ENCODE assay signal across 11 mouse cellular contexts in the genomic region with DNA sequence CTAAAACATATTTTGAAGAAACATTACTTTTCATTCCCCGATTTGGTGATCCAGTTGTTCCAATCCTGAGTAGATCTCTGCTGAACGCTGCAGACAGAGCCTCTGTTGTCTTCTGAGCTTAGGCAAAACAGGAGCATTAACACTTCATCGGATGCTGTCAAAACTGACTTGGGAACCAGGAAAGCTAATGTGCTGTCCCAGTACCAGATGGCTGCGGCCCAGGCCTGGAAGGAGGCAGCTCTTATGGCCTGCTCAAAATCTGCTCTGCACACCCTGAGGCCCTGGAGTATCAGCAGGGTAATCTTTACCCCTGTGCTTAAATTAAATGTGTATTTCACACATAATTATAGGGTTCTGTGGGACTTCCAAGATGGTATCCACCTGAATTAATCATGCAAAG.
A peak's percentile ranks its signal among the peaks of the same experiment; 100 is the strongest.
DNase-seq lines count a peak whose midpoint lies in the region; ATAC-seq and TF ChIP-seq lines count a peak whose summit lies in the region.
"Had no signal": no experiment of that assay in that cellular context is flagged by ENCODE, and none has a peak within 500 bp of the region (broad histone marks: within the 10 kb centered on the region; RNA-seq: fewer than 3 reads in every experiment).

No protein-coding gene starts in this region.

- no peak overlapping the region for H3K9ac ChIP-seq in midbrain, postnatal 0 days (replicated peaks; ENCODE audit: low read length, poor library complexity, severe bottlenecking)
- H3K9ac ChIP-seq in midbrain, embryonic 13.5 days (replicated peaks), result no peak overlapping the region
- H3K9ac ChIP-seq in kidney, embryonic 14.5 days (ENCODE audit: low read depth, low read length), result no peak overlapping the region

- no peak for ATAC-seq in midbrain, postnatal 0 days (ENCODE audit: low FRiP score)
- ATAC-seq in midbrain, embryonic 13.5 days, result no peak
- no peak for ATAC-seq in kidney, embryonic 14.5 days (ENCODE audit: low FRiP score, low TSS enrichment)

- no peak for TF ChIP-seq CTCF in midbrain, postnatal 0 days (IDR thresholded peaks at IDR 0.05)
- TF ChIP-seq CTCF in gastrocnemius, adult 2 months (IDR thresholded peaks at IDR 0.05), result no peak

- no peaks in the 10 kb centered on the region for H3K36me3 ChIP-seq in midbrain, postnatal 0 days (ENCODE audit: insufficient read depth, low read length)
- H3K36me3 ChIP-seq in midbrain, embryonic 13.5 days, result no peaks in the 10 kb centered on the region
- no peaks in the 10 kb centered on the region for H3K36me3 ChIP-seq in kidney, embryonic 14.5 days (ENCODE audit: control insufficient read depth, insufficient read depth, low read length)

- intact Hi-C loops in gastrocnemius, adult 2 months (cut with DNase I), result no loop called here
- intact Hi-C loops in heart, postnatal 25 days (cut with DNase I), result no loop called here

- no peaks in the 10 kb centered on the region for H3K9me3 ChIP-seq in midbrain, postnatal 0 days (ENCODE audit: low read length)
- no peaks in the 10 kb centered on the region for H3K9me3 ChIP-seq in midbrain, embryonic 13.5 days
- H3K9me3 ChIP-seq in kidney, embryonic 14.5 days (ENCODE audit: control insufficient read depth, low read length), result no peaks in the 10 kb centered on the region

- H3K4me3 ChIP-seq in midbrain, postnatal 0 days (ENCODE audit: low read depth, low read length), result no peak overlapping the region
- no peak overlapping the region for H3K4me3 ChIP-seq in midbrain, embryonic 13.5 days (replicated peaks)
- no peak overlapping the region for H3K4me3 ChIP-seq in gastrocnemius, adult 2 months
- H3K4me3 ChIP-seq in kidney, embryonic 14.5 days (ENCODE audit: low read length), result no peak overlapping the region

- DNase-seq in gastrocnemius, adult 18-20 months (ENCODE audit: low spot score), result peak; percentile 30
- no peak for DNase-seq in gastrocnemius, adult 8-10 months (ENCODE audit: low spot score in 2 of 2)
- peak; percentile 71 for DNase-seq in midbrain, postnatal 0 days (ENCODE audit: low spot score)
- DNase-seq in gastrocnemius, adult 2 months, result peak; percentile 67
- no peak for DNase-seq in adrenal gland, adult 2 months
- DNase-seq in heart, postnatal 25 days (ENCODE audit: low spot score), result no peak
- DNase-seq: kidney, adult 8-10 months; thymus, postnatal 4 days had no signal

- H3K27me3 ChIP-seq in midbrain, postnatal 0 days (ENCODE audit: insufficient read depth, low read length), result no peaks in the 10 kb centered on the region
- H3K27me3 ChIP-seq in midbrain, embryonic 13.5 days, result no peaks in the 10 kb centered on the region
- H3K27me3 ChIP-seq in kidney, embryonic 14.5 days (ENCODE audit: control insufficient read depth, insufficient read depth, low read length), result no peaks in the 10 kb centered on the region

- no peak overlapping the region for H3K27ac ChIP-seq in midbrain, postnatal 0 days (ENCODE audit: low read depth, low read length)
- H3K27ac ChIP-seq in midbrain, embryonic 13.5 days, result no peak overlapping the region; the same call in 1 of the 2 replicates
- no peak overlapping the region for H3K27ac ChIP-seq in gastrocnemius, adult 2 months
- H3K27ac ChIP-seq in kidney, embryonic 14.5 days (ENCODE audit: low read depth, low read length), result no peak overlapping the region
- H3K27ac ChIP-seq: macrophage had no signal

- no peak overlapping the region for H3K4me2 ChIP-seq in midbrain, postnatal 0 days (ENCODE audit: low read depth, low read length, poor library complexity, severe bottlenecking)
- H3K4me2 ChIP-seq in midbrain, embryonic 13.5 days (replicated peaks), result no peak overlapping the region
- no peak overlapping the region for H3K4me2 ChIP-seq in kidney, embryonic 14.5 days (replicated peaks; ENCODE audit: low read depth, low read length)

- H3K4me1 ChIP-seq in midbrain, postnatal 0 days (ENCODE audit: insufficient read depth, low read length), result no peaks in the 10 kb centered on the region
- peaks cover 9% of the 10 kb centered on the region; the same call in 1 of the 2 replicates for H3K4me1 ChIP-seq in midbrain, embryonic 13.5 days (replicated peaks)
- H3K4me1 ChIP-seq in kidney, embryonic 14.5 days (ENCODE audit: control insufficient read depth, insufficient read depth, low read length), result no peaks in the 10 kb centered on the region

- 48% methylated on average over 4 of the region's 4 CpGs for WGBS in midbrain, postnatal 0 days
- 55% methylated on average over 4 of the region's 4 CpGs for WGBS in midbrain, embryonic 13.5 days
- WGBS in kidney, embryonic 14.5 days, result 72% methylated on average over 4 of the region's 4 CpGs

Comparison
In these comparisons a context has a peak if more than half of its experiments do, and no peak if none do; other contexts are left out.
1. DNase-seq: peak in gastrocnemius, adult 18-20 months (single experiment), midbrain, postnatal 0 days (single experiment) and gastrocnemius, adult 2 months (single experiment); none in gastrocnemius, adult 8-10 months (0 of 2), adrenal gland, adult 2 months (single experiment) and heart, postnatal 25 days (single experiment).